Mouse (Mus musculus): ENCODE data around the gene Rabgap1l.

Rabgap1l gene

GRCm38 (mm10) chr1:160224093-160224492 is 568.9 kb downstream of the Rabgap1l start:
- CTCF ChIA-PET: interaction anchor here in 1 of 4 experiments (0.6 kb wide), 1 partner anchor 29 kb away, joined by 13 read pairs; no protein-coding TSS in a partner anchor
- POLR2A ChIA-PET: interaction anchor here in 2 of 4 experiments (0.6 to 3.3 kb wide), 3 partner anchors 11 to 392 kb away, joined by 3 to 25 read pairs (median 3); partner anchors contain the start of gene Cacybp (in 2 of the 2)

GRCm38 (mm10) chr1:160217898-160218297 is 575.1 kb downstream of the Rabgap1l start:
- POLR2A ChIA-PET: interaction anchor here in 2 of 4 experiments (0.5 to 1.5 kb wide), 4 partner anchors 8 to 580 kb away, joined by 3 to 5 read pairs (median 4); no protein-coding TSS in a partner anchor
- CTCF ChIA-PET: no interaction called here

- POLR2A ChIA-PET: interaction anchor here in 3 of 4 experiments (1.2 to 7.4 kb wide), 11 partner anchors 9 to 826 kb away, joined by 3 to 114 read pairs (median 8); partner anchors contain the start of genes Mrps14 (in 2 of the 3) and Zbtb37 (in 1 of the 3)
- CTCF ChIA-PET: interaction anchor here in 1 of 4 experiments (2.5 kb wide), 1 partner anchor 17 kb away, joined by 9 read pairs; no protein-coding TSS in a partner anchor
These were observed 578.8 kb downstream of the Rabgap1l start for GRCm38 (mm10) chr1:160214171-160214570.

- CTCF ChIA-PET: interaction anchor here in 2 of 4 experiments (0.7 to 2.5 kb wide), 3 partner anchors 18 to 599 kb away, joined by 3 to 9 read pairs (median 3); no protein-coding TSS in a partner anchor
- POLR2A ChIA-PET: interaction anchor here (0.6 to 7.4 kb wide), 47 partner anchors 10 to 1664 kb away, joined by 3 to 114 read pairs (median 5); partner anchors contain the start of genes Mrps14 (in 3 of the 4), Zbtb37 (in 2 of the 4), Cop1 (in 1 of the 4) and Rc3h1 (in 1 of the 4)
These were observed 580.0 kb downstream of the Rabgap1l start, which contains the start of gene Cacybp for GRCm38 (mm10) chr1:160212703-160213669. TSS of gene Cacybp (minus strand) at chr1:160212875.

- CTCF ChIA-PET: interaction anchor here in 1 of 4 experiments (0.7 to 2.5 kb wide), 2 partner anchors 19 kb away, joined by 3 to 9 read pairs; no protein-coding TSS in a partner anchor
- POLR2A ChIA-PET: interaction anchor here (0.6 to 7.4 kb wide), 43 partner anchors 9 to 1665 kb away, joined by 3 to 114 read pairs (median 5); partner anchors contain the start of genes Mrps14 (in 3 of the 4), Zbtb37 (in 2 of the 4), Cop1 (in 1 of the 4) and Rc3h1 (in 1 of the 4)
These were observed 580.8 kb downstream of the Rabgap1l start for GRCm38 (mm10) chr1:160212123-160212691.

- POLR2A ChIA-PET: interaction anchor here in 2 of 4 experiments (0.8 to 7.4 kb wide), 18 partner anchors 9 to 984 kb away, joined by 3 to 114 read pairs (median 8); partner anchors contain the start of genes Mrps14 (in 2 of the 2), Cop1 (in 1 of the 2) and Zbtb37 (in 1 of the 2)
These were observed 581.4 kb downstream of the Rabgap1l start for GRCm38 (mm10) chr1:160211597-160212122.

GRCm38 (mm10) chr1:160210566-160210965 is 582.4 kb downstream of the Rabgap1l start:
- ChIA-PET CTCF (interaction anchor here in 1 of 4 experiments (1.1 kb wide), 1 partner anchor 42 kb away, joined by 18 read pairs; no protein-coding TSS in a partner anchor), POLR2A (interaction anchor here in 3 of 4 experiments (0.6 to 7.4 kb wide), 12 partner anchors 8 to 826 kb away, joined by 3 to 114 read pairs (median 6); partner anchors contain the start of genes Mrps14 (in 2 of the 3) and Zbtb37 (in 2 of the 3))

More at GRCm38 (mm10) chr1:160211597-160212122, 581.4 kb downstream of the Rabgap1l start:
- CTCF ChIA-PET: no interaction called here

GRCm38 (mm10) chr1:160209844-160210243 is 583.2 kb downstream of the Rabgap1l start:
- ChIA-PET POLR2A (interaction anchor here in 2 of 4 experiments (0.7 to 7.4 kb wide), 16 partner anchors 8 to 948 kb away, joined by 3 to 114 read pairs (median 6); partner anchors contain the start of genes Mrps14 (in 2 of the 2) and Zbtb37 (in 2 of the 2)), CTCF (interaction anchor here in 1 of 4 experiments (1.1 kb wide), 1 partner anchor 43 kb away, joined by 18 read pairs; no protein-coding TSS in a partner anchor)

GRCm38 (mm10) chr1:160205486-160205885 is 587.5 kb downstream of the Rabgap1l start:
- CTCF ChIA-PET: no interaction called here

GRCm38 (mm10) chr1:160195337-160195663 is 597.7 kb downstream of the Rabgap1l start:
- POLR2A ChIA-PET: interaction anchor here (0.6 to 2.0 kb wide), 8 partner anchors 12 to 173 kb away, joined by 3 to 24 read pairs (median 8); partner anchors contain the start of gene Cacybp (in 4 of the 4)
- CTCF ChIA-PET: interaction anchor here in 2 of 4 experiments (0.6 to 1.0 kb wide), 2 partner anchors 14 to 37 kb away, joined by 3 to 6 read pairs; no protein-coding TSS in a partner anchor

More at GRCm38 (mm10) chr1:160205486-160205885, 587.5 kb downstream of the Rabgap1l start:
- POLR2A ChIA-PET: no interaction called here

GRCm38 (mm10) chr1:160194529-160195336 is 598.3 kb downstream of the Rabgap1l start, which contains the start of gene Mrps14:
TSS of gene Mrps14 (plus strand) at chr1:160195215.
- POLR2A ChIA-PET: interaction anchor here (0.6 to 2.0 kb wide), 12 partner anchors 12 to 173 kb away, joined by 3 to 24 read pairs (median 6); partner anchors contain the start of gene Cacybp (in 4 of the 4)
- CTCF ChIA-PET: interaction anchor here in 2 of 4 experiments (0.6 to 1.0 kb wide), 3 partner anchors 14 to 382 kb away, joined by 3 to 6 read pairs (median 3); no protein-coding TSS in a partner anchor

- ChIA-PET CTCF (no interaction called here), POLR2A (interaction anchor here in 1 of 4 experiments (0.7 to 1.1 kb wide), 2 partner anchors 8 to 25 kb away, joined by 3 read pairs; no protein-coding TSS in a partner anchor)
These were observed 608.5 kb downstream of the Rabgap1l start for GRCm38 (mm10) chr1:160184506-160184905.

- CTCF ChIA-PET: interaction anchor here in 1 of 4 experiments (0.6 to 0.7 kb wide), 2 partner anchors 14 to 891 kb away, joined by 3 to 5 read pairs; partner anchors contain the start of gene Mrps14
- POLR2A ChIA-PET: interaction anchor here in 1 of 4 experiments (0.6 kb wide), 1 partner anchor 451 kb away, joined by 3 read pairs; no protein-coding TSS in a partner anchor
These were observed 611.8 kb downstream of the Rabgap1l start for GRCm38 (mm10) chr1:160181216-160181615.

GRCm38 (mm10) chr1:160176903-160177302 is 616.1 kb downstream of the Rabgap1l start:
- POLR2A ChIA-PET: no interaction called here
- CTCF ChIA-PET: no interaction called here

Measured in embryonic stem cell, embryonic (primary cell).